Mouse (Mus musculus): ENCODE results near the gene Cited2. TPM values are rescaled to one million over a fixed set of nuclear protein-coding genes. Genes with fewer than 3 reads are reported as not detected.

The Cited2 gene
- 10 to 100 TPM; 38.9 to 41.6 TPM for total RNA-seq (2021)
- long read RNA-seq, experiment 1, transcript Cited2-203 (1 exons, 2,411 nt): major isoform, 12 of 25 reads
- long read RNA-seq, experiment 1, transcript Cited2-201 (2 exons, 1,979 nt): major isoform, 12 of 25 reads
- long read RNA-seq, experiment 1, partial matches to known transcripts: 0 of 25 reads
- long read RNA-seq, experiment 1, other reads (novel, unspliced or antisense): 0 of 25 reads
- long read RNA-seq, experiment 2, transcript Cited2-201 (2 exons, 1,979 nt): major isoform, 35 of 50 reads
- long read RNA-seq, experiment 2, transcript Cited2-203 (1 exons, 2,411 nt): minor isoform, 15 of 50 reads
- long read RNA-seq, experiment 2, partial matches to known transcripts: 0 of 50 reads
- long read RNA-seq, experiment 2, other reads (novel, unspliced or antisense): 0 of 50 reads

DNA sequence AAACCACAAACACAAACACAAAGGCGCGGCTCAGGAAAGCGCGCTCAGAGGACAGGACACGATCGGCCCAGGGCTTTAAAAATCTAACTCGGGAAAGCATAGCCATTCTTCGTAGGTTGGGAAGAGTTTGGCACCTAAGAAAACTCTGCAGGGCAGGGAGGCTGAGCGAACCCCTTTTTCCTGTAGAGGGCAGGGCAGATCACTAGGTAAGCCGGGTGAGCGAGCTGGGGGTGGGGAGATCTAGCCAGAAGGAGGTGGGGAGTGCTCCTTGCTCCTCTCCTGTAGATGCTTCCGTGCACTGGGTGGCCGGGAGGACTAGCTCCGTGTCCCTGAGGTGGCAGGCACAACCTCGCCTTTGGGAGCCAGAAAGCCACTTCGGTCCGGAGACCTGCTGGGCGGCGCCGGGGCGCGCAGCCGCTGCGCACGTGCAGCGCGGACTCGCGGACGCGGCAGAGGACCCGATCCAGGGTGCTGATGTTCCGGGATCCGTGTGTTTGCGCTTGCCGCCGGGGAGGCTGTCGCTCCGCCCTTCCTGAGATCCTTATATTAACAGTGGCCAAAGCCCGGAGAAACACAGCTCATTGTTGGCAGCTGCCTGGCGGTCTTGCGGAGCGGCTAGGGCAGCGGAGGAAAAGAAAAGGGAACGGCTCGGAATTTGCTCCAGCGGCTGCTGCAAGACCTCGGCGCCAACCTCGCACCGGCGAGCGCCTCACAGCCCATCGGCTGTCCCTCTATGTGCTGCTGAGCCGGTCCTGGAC, at the start of gene Cited2:
Gene Cited2 (plus strand): TSS at position 566 of the 758 bp plus-strand sequence.
- intact Hi-C loops (cut with DNase I): loop anchor here (10.0 kb wide), 2 partner anchors 488 to 648 kb away; no protein-coding TSS in a partner anchor
- DNase-seq (ENCODE audit: low spot score in 2 of 2): peak; percentile 97 to 99

DNA sequence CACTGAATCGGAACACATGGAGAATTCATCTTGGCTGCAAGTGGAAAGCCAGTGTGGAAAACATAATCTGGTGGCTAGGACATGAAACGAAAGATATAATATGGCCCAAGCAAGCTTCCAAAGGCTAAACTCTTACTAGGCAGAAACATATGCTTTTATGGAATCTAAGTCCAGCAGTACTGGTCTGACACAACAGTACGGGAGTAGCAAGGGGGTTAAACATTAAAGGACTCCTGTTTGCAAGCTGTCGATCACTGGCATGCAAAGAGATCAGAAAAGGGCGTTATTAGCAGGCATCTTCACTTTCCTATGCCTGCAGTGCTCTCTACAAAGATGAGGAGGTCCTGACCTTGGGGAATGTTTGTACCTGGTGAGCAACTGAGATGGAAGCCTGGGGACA, 48.6 kb upstream of the Cited2 start:
- intact Hi-C loops (cut with DNase I): no loop called here
- no peak for DNase-seq (ENCODE audit: low spot score in 2 of 2)

DNA sequence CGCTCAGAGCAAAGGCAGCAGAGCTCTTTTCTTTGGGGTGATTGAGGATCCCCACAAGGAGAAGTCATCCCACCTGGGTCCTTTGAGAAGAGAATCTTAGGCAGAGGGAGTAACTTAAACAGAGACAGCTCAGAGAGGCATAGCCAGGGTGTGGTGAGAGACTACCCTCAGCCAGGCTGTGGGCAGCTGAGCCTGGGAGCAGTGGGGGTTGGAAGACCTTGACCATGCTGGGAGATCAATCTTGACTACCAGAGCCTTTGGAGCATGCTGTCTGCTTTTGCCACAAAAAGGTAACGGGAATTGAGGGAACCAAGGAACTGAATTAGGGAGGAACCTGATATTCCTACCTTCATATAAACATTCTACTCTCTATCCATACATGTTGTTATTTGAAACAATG, 48.1 kb upstream of the Cited2 start:
- intact Hi-C loops (cut with DNase I): no loop called here

DNA sequence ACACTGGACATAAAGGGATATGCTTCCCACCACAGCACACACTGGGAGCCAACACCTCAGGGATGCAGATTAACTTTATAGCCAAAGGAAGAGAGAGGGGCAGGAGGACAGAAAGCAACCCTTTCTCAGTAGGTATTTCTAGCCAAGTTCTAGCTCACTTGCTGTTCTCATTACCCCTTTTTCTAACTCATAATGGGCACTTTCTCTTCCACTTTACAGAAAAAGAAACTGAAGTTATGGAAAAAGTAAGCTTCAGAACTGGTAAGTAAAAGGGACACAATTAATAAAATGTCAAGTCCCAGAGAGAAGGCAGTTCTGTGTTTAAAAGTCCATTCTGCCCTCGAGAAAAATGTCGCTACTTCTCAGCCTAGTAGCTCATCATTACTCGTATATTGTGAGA, 46.6 kb upstream of the Cited2 start:
- intact Hi-C loops (cut with DNase I): no loop called here
- no peak for DNase-seq (ENCODE audit: low spot score in 2 of 2)

More for the DNA sequence above, 48.1 kb upstream of the Cited2 start:
- DNase-seq (ENCODE audit: low spot score in 2 of 2): no peak

DNA sequence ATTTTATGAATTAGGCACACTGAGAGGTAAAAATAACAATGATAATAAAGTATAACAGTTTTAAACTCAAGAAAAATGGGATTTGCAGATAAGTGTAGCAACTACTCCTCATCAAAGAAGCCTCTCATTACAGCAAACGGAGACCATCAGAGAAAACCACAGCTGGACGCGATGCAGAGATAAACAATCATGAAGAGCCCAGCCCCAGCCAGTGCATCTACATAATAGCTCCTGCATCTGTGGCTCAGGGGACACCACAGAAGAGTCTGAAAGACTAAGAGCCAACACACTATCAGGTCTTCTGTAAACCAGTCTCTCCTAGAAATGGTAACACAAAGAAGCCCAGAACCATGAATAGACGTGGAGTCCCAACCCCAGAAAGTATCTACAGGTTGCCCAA, 45.7 kb upstream of the Cited2 start:
- no peak for DNase-seq (ENCODE audit: low spot score in 2 of 2)
- intact Hi-C loops (cut with DNase I): no loop called here

DNA sequence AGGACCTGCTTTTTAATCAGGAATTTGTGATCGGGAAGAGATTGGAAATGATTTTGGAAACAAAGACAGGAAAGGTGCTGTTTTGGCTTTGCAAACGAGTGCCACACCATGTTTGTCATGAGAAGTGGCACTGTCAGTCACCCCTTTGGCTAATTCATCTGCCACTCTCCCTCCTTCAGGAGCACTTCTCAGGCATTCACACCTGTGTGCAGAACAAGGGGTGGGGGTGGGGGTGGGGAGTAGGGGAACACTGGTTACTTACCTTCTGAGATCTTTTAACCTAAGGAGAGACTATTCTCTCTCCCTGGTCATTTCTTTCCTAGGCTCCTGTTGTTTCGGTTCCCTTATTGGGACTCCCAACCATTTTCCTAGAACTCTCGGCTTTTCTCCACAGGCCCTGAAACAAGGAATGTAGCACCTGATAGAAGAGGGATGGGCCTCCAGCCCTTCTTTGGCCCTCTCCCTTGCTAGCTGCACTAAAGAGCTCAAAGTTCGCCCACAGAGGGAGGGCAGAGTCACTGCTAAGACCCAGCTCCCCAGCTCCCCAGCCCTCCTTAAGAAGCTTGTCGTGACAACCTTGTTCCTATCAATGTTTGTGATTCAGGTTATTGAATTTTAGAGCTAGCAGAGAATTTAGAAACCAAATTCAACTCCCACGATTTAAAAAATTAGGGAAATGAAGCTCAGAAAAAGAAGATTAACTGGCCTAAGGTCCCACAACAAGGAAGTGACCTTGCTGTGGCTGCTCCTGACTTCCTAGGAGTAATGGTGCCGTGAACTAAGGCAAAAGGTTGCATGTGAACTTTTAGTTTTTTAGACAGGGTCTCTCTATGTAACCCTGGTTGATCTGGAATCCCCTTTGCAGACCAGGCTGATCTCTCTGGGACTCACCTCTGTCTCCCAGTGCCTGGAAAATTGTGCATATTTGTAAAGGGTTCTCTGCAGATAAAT, 42.3 kb upstream of the Cited2 start:
- no peak for DNase-seq (ENCODE audit: low spot score in 2 of 2)
- intact Hi-C loops (cut with DNase I): no loop called here

DNA sequence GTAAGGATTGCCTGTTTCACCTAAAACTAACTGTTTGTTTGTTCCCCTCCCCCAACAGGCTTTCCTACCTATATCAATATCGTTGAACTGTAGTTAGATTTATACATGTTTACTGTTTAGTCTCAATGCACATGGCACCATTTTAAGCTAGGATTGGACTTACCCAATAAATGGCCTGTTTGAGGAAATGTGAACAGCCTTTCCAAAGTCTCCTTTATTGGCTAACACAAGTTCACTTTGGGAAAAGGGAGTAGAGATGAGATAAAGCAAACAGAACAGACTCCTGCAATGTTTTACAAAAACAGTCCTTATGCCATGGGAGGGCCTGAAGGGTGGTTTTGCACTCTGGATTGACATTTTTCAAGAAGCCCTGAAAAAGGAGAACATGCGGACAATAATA, 41.6 kb upstream of the Cited2 start:
- intact Hi-C loops (cut with DNase I): no loop called here
- DNase-seq (ENCODE audit: low spot score in 2 of 2): no peak

DNA sequence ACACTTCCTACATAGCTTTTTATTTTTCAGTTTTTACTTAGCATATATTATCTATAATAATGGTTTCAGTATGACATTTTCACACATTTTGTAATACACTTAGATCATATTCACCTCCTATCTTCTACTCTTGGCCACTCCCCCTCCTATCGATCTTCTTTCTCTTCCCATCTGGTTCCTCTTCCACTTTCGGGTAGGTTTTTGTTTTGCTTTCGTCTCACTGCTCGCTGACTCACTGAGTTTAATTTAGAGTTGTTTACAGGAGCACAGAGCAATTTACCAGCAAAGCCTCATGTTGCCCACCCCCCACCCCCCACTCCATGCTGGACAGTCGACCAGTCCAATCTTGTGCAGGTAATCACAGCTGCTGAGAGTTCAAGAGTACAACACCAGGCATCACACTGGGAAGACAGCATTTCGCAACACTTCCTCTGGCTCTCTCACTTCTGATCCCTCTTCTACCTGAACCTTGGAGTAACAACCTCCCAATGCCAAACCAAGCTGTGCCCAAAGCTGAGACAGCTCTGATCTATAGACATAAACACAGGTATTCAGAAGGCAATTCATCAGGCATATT, 39.1 kb upstream of the Cited2 start:
- intact Hi-C loops (cut with DNase I): no loop called here
- DNase-seq (ENCODE audit: low spot score in 2 of 2): no peak

DNA sequence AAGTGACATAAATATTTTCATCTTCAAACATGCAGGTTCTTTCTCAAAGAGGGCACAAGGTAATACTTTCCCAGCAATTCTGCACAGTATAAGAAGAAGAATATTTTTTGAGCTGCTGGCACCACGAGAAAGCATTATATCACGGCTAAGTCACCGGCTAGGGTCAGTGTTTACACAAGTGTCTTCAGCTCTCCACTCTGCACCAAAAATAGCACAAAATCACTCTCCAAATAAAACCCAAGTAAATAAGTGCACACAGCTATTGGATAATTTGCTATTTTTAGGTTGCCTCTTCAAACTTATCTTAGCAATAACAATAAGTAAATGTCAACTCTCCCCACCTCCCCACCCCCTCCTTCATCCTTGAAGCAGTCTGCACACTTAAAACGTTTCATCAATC, 33.2 kb upstream of the Cited2 start:
- intact Hi-C loops (cut with DNase I): no loop called here
- DNase-seq (ENCODE audit: low spot score in 2 of 2): no peak

DNA sequence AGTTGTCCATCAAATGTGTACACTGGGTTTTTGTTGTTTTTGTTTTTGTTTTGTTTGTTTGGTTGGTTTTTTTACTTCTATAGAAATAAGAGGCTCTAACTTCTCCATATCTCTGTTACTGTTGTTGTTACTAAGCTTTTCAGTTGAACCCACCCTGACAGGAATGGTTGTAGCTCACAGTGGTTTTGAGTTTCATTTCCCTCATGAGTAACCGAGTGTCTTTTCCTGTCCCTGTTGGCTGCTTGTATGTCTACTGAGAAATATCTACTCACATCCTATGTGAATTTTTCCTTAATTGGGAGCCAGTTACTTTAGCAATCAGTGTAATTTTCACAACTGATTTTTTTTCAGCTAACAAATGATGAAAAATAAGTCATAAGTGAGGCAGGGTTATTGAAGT, 31.3 kb upstream of the Cited2 start:
- intact Hi-C loops (cut with DNase I): no loop called here

DNA sequence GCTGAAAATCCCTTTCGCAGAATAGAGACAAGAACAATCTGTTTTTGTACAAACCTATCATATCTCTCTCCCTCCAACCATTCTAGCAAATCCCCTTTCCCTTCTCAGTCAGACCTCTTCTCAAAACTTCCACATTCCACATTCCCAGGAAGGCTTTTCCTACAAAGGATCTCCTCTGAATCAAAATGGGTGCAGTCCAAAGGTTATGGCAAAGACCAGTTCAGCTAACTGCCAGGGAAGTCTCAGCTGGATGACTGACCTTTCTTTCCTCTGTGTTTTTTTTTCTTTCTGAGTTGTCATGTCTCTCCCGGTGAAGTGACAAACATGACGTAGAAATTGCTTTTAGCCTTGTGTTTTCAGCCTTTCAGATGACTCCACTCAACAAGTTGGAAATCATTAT, 27.2 kb upstream of the Cited2 start:
- intact Hi-C loops (cut with DNase I): no loop called here

More for the DNA sequence above, 31.3 kb upstream of the Cited2 start:
- DNase-seq (ENCODE audit: low spot score in 2 of 2): no peak

DNA sequence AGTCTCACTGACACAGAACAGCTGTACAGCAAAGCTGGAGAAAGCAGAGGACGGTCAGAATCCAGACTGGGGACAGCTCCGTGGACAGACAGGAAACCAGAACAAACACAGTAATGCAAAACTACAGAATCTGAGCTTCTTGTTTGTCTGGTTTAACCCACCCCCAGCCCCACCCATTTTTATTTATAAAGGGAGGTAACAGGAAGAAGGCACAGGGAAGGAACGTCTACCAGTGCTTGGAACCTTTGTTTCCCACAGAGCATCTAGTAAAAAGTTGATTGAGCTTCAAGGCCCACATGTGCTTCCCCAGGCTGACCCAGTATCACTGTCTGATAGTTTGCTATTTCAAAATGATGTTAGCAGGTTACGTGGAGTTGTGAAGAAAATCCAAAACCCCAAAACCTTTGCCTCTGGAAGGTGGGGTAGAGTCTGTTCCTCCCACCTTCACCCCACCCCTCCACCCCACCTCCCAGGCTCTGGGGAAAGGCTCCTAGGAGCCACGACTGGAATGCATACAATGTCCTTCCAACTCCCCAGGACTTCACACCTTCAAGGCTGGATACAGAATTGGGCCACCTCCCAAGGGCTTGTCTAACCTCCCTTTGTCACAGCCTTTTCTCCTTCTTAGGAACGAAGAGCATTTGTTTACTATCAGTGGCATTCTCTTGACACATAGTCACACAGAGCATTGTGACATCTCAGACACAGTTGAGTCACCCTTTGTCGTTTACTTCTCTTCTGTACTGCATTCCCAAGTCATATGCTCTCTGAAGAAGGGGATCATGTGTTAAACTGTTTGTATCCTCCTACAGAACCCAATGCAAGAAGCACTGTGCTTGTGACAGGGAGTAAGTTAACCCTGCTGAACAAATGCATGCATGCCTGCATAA, 25.4 kb upstream of the Cited2 start:
- intact Hi-C loops (cut with DNase I): no loop called here
- no peak for DNase-seq (ENCODE audit: low spot score in 2 of 2)

More for the DNA sequence above, 27.2 kb upstream of the Cited2 start:
- no peak for DNase-seq (ENCODE audit: low spot score in 2 of 2)

DNA sequence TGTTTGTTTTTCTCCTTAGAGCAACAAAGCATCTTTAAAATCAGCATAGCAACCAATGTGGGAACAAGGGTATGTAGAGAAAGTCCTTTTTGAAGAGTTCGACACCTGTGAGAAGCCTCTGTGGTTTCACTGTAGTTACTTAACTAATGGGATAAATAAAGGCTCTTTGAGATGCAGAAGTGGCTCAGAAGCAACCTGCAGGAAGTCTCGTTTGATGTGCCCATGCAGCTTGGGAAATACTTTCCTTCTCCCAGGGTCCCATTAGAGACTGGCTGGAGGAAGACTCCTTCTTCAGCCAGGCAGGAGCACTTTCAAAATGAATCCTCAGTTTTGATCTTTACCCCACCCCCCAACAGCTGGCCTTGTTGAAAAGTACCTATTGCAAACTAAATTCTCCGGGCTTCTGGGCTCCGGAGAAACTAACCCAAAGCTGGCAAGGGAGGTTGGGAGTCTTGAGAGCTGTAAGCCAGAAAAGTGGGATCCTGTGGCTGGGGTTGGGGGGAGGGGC, 17.5 kb upstream of the Cited2 start:
- intact Hi-C loops (cut with DNase I): no loop called here
- DNase-seq (ENCODE audit: low spot score in 2 of 2): no peak

DNA sequence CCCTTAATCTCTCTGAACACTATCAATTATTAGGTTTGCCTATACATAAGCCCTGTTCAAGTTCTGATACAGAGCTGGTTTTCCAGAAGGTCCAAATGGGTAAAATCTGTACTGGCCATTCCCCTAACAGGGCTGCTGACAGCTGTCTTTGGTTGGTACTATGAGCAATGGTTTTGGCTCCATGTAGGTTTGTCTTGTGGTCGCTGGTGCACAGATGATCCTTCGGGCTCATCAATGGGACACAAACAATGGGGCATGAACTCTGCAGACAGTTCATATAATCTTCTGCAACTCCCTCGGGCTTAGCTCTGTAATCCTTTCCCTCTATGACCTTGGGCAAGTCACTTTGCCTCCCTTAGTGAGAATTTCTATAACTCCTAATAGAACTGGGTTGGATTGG, 12.3 kb upstream of the Cited2 start:
- DNase-seq (ENCODE audit: low spot score in 2 of 2): no peak
- intact Hi-C loops (cut with DNase I): no loop called here

DNA sequence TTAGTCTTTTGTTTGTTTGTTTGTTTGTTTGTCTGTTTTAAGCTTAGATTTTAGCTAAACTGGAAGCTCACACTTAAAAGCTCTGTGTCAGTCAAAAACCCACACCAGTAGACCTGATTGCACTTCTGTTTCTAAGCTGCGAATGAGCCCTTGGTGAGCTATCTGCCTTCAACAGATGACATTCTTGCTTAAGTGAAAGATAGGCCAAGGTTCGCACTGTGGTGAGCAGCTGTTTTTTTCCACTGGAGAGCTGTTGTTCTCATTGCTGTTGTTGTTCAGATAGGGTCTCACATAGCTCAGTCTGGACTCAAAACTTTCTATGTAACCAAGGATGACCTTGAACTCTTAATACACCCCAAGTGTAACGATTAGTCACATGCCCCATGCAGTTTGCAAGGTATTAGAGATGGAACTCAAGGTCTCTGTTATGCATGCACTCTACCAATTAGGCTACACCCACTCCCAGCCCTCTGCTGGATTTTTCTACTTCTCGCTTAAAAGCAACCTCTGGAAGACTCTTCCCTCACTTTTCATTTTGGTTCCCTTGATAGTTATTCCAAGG, 3.9 kb upstream of the Cited2 start:
- no peak for DNase-seq (ENCODE audit: low spot score in 2 of 2)
- intact Hi-C loops (cut with DNase I): no loop called here

DNA sequence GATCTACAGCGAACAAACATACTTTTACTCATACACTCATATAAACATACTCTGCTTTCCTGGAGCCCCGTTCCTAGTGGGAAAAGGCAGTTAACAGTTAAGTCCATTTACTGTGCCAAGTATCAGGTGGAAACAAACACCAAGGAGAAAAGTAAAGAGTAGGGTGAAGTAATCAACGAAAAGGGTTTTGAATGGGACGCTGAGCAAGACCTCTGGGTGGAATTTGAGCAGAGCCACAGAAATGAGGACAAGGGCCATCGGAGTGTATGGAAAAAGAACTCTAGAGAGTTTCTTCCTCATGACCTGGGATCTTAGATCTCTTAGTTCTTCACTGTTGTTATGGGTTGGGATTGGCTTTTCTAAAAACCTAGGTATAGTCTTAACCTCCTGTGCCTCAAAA, 3.4 kb upstream of the Cited2 start:
- intact Hi-C loops (cut with DNase I): loop anchor here (10.0 kb wide), 2 partner anchors 485 to 645 kb away; no protein-coding TSS in a partner anchor
- DNase-seq (ENCODE audit: low spot score in 2 of 2): no peak

DNA sequence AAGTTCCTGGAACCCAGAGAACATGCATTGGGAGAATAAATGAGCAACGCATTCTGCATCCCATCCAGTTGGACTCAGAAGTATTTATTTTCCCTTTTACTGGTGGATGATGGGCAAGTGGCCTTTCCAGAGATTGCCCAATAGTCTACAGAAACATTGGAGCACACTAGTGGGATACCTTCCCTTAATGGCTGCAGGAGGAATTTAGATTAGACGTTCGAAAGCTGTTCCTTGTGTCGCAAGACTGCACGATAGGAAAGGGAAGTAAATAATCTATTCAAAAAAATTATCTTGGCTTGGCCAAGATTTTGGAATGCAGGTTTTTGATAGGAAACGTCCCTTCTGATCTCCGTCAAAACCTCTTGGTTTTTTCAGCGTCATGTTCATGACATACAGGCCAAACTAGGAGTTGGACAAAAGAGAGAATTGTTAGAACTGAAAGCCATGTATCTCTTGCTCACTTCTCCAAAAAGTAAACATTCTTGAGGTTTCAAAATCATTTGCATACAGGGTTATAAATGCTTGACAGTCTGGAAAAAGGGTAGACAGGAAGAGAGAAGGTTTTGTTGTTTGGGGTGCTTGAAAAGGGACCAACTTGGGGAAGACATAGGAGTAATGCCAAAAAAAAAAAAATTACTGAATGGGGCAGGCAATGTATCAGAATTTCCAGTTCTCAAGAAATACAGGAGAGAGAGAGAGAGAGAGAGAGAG, 2.0 kb upstream of the Cited2 start:
- intact Hi-C loops (cut with DNase I): loop anchor here (10.0 kb wide), 2 partner anchors 486 to 646 kb away; no protein-coding TSS in a partner anchor
- no peak for DNase-seq (ENCODE audit: low spot score in 2 of 2)
